Mouse (Mus musculus): Measurements from ENCODE around the gene Stx8. TPM values are rescaled to one million over a fixed set of nuclear protein-coding genes. Genes with fewer than 3 reads are reported as not detected.

The Stx8 gene
- 81.5 TPM for polyA plus RNA-seq (2017; shearing (Covaris generic))

DNA sequence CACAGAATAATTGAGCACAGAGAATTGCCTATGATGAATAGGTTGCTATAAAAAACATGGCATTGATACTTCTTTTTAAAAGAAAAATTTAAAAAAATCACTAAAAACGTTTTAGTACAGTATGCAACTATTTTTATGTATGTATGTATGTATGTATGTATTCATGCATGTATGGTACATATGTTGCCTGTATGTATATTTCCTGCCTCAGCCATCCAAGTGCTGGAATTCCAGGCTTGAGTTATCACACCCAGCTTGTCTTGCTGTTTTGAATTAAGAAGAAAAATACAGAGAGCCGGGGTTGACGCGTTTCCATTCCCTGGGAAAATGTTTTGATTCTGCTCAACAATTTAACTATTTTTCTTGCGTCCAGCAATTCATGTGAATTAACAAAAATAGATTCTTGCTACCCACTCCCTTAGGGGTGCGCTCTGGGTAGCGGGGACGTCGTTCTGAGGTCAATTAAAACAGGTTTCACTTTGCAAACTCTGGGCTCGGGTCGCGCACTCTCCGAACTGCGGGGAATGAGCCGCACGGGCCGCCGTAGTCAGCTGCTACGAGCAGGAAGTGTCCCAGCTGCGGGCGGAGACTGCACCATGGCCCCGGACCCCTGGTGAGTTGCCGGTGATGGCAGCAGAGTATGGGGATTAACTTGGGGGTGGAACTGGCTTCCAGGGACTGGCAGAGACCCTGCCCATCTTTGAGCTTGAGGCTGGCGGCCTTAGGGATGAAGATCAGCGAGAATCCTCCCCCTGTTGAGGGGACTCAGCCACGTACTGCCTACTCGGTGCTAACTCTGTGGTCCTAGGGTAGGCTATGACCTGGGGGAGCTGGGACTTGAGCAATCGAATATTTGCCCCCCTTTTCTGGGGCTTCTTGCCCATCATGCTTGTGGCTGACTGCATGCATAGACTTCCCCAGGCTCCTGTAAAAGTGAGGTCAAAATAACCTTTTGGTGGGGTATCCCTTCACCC is at the start of gene Stx8:
Gene Stx8, plus strand, starts transcription at position 289 of the 974 bp plus-strand sequence.

GRCm38 (mm10) chr11:67921827-67922754 is 43.9 kb upstream of the Stx8 start, which contains the start of gene Usp43:
Gene Usp43, minus strand, starts transcription at chr11:67922153.

DNA sequence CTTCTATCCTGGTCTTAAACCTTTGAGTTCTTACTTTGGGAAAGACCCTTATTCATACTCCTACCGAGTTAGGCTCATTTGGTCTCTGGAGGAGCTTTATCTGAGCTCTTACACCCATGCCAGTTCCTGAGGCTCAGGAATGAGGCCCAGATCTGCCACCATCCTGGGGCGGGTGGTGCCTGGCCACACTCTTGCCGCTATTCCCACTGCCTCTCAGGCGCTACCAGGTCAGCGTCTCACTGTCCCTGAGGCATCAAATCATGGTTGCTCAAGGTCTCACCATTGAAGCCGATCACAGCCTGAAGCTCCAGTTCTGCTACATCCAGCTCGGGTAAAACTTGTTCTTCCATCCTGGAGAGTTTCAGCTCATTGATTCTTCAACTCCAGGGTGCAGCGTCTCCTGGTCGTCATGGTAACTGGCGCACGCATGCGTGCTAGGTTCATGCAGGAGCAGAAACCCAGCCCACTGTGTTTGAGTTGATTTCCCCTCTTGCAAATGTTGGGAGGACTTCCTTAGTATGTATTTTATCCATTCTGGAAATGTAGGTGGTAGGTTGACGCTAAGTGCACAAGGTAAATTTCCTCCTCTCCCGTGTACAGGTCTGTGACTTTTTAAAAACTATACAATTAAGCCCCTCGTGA is 630 bp upstream of the Stx8 start, which contains the start of gene Cfap52:
Gene Cfap52, minus strand, starts transcription at position 410 of the 642 bp plus-strand sequence.

Other genes with a start within 250 kb of the Stx8 start
- not detected for gene Glp2r, start 195.0 kb upstream of the Stx8 start, polyA plus RNA-seq (2017; shearing (Covaris generic))
- gene Gsg1l2, start 191.6 kb upstream of the Stx8 start, polyA plus RNA-seq (2017; shearing (Covaris generic)): not detected
- not detected for gene Dhrs7c, start 168.0 kb upstream of the Stx8 start, polyA plus RNA-seq (2017; shearing (Covaris generic))
- not detected for gene Usp43, start 44.0 kb upstream of the Stx8 start, polyA plus RNA-seq (2017; shearing (Covaris generic))
- gene Cfap52, start 542 bp upstream of the Stx8 start, polyA plus RNA-seq (2017; shearing (Covaris generic)): not detected